Mouse (Mus musculus) heart, postnatal 14 days (tissue): Measurements from ENCODE around the gene F930015N05Rik. TPM values are rescaled to one million over a fixed set of nuclear protein-coding genes. Genes with fewer than 3 reads are reported as not detected.

ENCODE experiments used
- DNase-seq, 2 experiments: peaks; one replicate each; pipeline ENCODE4 v3.0.0; 2021 to 2022
- intact Hi-C: fragments of 180-260 bp; cut with DNase I; formaldehyde crosslinking; loops from one replicate; pipeline ENCODE4 v1.15.1; 2025
- long read RNA-seq, 2 experiments: library from polyadenylated mRNA; stranded (forward); transcript quantifications; one replicate each; pipeline ENCODE4 v2.0.0; 2021
- total RNA-seq, 2 experiments: library from RNA; stranded (reverse); gene quantifications; 2 replicates each; pipeline ENCODE4 v1.2.3; 2021

The F930015N05Rik gene
- under 1 TPM; 0.15 to 0.36 TPM for total RNA-seq
- long read RNA-seq, experiment 1, result 0 reads
- long read RNA-seq, experiment 2, result 0 reads

DNA sequence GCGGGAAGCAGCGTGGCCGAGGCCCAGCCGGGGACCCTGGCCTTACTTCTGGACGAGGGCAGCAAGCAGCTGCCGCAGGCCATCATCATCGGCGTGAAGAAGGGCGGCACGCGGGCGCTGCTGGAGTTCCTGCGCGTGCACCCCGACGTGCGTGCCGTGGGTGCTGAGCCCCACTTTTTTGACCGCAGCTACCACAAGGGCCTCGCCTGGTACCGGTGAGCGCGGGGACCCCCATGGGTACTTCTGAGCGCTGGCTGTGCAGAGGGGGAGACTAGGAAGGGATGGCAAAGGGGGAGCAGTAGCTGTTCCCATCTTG lies at the start of gene F930015N05Rik:
Gene F930015N05Rik (minus strand): TSS at position 242 of the 316 bp plus-strand sequence.
- intact Hi-C loops, result no loop called here
- DNase-seq, result no peak

DNA sequence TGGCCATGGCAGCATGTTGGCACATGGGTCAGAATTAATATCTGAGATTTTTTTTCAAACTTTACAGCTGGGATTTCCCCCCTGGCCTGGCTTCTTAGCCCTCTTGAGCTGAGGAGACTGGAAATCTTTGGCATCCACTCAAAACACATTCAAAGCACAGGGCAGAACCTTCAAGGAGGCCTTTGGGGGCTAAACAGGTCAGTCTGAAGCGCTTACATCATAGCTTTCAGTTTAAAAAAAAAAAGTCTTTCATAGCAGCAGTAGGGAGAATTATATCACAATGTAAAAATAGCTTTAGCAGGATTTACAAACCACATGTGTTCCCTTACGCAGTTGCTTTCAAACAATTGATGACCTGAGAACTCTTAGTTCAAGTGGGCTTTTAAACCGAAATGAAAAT lies 45.0 kb upstream of the F930015N05Rik start:
- DNase-seq, result no peak
- intact Hi-C loops, result no loop called here

DNA sequence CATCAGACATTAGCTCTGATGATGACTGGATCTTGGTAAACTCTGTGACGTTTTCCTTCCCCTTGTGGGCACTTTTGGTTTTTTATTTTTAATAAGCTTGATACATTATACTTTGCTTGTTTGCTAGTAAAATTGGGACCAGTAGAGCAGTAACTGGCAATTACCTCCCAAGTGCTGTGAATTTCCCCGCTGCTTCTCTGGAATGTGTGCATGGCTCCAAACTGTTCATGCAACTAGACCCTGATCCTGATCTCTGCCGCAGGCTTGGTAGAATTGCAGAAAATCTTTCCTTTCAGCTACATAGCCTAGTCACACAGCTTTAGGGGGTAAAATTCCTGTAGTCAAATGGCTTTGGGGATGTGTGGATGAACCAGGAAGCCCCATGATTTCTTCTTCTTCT lies 37.2 kb upstream of the F930015N05Rik start:
- no peak for DNase-seq
- intact Hi-C loops, result no loop called here

DNA sequence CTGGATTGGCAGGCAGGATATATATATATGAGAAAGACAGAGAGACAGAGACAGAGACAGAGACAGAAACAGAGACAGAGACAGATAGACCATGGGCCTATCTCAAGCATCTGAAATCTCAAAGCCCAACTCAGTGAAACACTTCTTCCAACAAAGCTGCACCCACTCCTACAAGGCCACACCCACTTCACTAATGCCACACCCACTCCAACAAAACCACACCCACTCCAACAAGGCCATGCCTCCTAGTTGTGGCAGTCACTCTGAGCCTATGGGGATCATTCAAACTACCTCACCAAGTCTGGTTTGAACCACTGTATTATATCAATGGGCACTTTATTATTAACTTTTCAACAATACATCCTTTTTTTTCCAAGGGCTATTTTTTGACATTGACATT lies 34.2 kb upstream of the F930015N05Rik start:
- intact Hi-C loops, result no loop called here
- no peak for DNase-seq

DNA sequence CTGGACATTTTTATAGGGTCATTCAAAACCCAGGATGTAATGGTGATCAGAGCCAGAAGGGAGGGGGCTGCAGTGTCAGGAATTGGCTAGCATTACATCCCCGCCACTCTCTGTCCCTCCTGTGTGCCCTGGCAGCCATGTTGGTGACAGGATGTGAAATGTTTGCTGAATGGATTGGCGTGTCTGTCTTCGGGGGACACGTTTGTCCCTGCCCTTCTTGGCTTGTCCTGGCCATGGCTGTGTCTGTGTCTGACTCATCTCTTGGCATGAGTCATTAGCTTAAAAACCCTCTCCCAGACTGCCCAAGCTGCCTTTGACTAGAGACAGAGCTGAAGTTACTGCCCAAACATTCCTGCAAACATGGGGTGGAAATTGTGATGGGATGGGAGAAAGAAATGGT lies 32.3 kb upstream of the F930015N05Rik start:
- peak; percentile 3 to 5 for DNase-seq
- intact Hi-C loops, result no loop called here

DNA sequence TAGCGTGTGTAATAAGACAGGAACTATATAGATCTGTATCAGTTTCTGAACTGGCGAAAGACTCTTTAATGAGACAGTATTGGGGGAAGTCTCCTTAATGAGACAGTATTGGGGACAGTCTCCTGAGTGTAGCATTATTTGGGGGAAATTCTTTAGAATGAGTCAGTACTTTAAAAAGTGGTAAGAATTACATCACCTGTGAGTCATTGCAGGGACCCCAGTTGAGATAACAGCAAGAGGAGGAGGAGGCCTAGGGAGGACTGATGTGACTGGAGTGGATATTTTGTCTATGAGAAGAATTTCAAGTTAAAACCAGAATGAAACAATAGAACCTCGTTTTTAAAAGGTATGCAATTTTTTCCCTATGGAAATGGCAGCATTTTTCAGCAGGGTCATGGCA lies 25.3 kb upstream of the F930015N05Rik start:
- intact Hi-C loops, result no loop called here
- no peak for DNase-seq

DNA sequence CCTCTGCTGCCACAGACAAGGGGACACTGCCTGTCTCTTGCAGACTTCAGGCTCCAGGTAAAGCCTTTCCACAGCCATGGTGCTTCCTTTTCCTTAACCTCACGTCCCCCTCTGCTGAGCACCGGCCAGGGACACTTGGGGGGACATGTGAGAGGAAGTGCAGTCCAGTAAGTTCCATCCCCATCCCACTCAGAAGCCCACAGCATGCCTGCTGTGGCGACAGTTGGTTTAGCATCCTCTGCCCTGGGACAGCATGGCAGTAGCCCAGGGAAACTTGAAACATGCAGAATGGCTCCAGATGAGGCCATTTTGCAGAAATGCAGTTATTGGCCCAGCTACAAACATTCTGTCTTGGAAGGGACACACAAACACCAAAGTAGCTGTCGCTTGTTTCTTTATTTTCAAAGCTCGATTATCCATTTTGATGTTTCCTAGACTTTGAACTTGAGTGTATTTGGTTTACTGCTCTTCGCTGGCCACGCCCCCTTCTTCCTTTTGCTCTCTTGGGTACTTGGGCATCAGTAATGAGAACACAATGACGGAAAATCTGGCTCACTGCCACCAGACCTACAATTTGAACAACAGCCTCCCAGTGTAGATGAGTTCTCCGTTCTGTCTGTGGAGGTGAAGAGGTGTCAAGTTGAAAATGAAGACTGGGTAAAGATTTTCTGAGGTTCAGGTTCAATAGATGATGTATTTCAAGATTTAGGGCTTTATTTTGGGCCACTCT lies 12.3 kb upstream of the F930015N05Rik start:
- intact Hi-C loops, result loop anchor here (10.0 kb wide), 1 partner anchor 266 kb away; no protein-coding TSS in a partner anchor
- no peak for DNase-seq

DNA sequence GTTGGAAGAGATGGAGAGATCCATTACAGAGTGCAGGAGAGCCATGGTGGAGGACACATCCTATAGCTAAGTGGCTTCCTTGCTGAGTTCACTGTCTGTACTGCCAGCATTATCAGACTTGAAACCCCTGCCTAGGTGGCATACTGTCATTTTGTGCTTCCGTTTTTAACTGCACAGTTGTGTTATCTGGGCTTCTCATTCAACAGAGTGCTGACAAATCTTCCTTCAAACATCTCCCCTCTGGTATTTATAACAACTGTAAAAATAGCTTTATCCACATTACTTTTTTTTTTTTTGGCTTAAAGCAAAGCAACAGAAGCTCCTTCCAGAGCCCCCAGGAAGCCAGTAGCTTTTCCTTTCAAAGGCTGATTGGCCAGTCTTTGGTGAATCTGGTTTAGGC lies 8.8 kb upstream of the F930015N05Rik start:
- DNase-seq, result no peak
- intact Hi-C loops, result loop anchor here (10.0 kb wide), 1 partner anchor 270 kb away; no protein-coding TSS in a partner anchor

DNA sequence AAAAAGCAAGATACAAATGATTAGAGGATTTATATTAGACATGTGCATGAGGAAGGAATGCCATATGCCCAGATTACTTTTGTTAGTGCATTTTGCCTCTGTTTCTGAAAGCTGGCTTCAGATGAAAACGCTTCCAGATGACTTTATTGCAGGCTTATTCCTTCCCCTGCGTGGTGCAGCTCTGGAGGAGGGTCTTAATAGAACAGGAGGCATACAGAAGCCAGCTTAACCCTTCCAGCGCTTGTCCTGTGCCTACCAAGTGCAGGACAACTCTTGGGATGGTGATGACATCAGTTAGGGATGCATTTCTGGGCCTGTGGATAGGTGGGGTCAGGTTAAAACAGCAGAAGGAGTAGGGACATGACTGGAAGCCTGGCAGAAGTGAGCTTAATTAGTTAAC lies 6.2 kb upstream of the F930015N05Rik start:
- intact Hi-C loops, result loop anchor here (2.0 to 10.0 kb wide), 4 partner anchors 272 to 1040 kb away; no protein-coding TSS in a partner anchor
- no peak for DNase-seq

DNA sequence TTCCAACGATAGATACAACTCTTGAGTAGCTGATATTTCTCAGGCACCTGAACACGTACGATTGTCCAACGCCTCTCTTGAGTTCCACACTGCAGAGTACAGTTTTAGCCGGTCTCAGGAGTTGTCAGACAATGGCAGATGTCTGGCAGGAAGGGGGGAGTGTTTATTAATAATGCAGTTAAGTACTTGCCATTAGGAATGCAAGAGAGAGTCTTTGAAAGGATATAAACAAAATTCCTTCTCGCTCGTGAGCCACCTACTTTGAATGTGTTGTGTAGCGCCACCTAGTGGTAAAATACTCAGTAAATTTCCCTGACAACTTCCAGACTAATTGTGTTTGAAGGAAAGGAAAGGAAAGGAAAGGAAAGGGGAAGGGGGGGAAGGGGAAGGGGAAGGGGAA lies 5.7 kb upstream of the F930015N05Rik start:
- intact Hi-C loops, result loop anchor here (2.0 to 10.0 kb wide), 4 partner anchors 273 to 1040 kb away; no protein-coding TSS in a partner anchor
- peak in 1 of 2 experiments; percentile 48 for DNase-seq

DNA sequence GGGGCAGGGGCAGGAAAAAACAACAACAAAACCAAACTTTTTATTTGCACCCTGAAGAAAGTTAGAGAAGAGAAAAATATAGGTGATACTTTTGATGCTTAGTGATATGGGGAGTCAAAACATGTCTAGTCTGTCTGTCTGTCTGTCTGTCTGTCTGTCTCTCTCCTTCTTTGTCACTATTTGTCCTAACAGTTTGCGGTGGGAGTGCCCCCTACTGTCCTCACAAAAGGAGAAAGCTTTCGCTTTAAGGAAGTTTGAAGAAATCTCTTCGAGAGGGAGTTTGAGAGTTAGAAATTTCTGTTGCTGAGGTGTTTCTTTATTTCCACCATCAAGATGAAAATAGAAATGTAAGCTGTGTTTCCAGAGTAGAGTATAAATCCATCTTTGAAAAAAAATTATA lies 2.5 kb upstream of the F930015N05Rik start:
- intact Hi-C loops, result no loop called here
- no peak for DNase-seq

DNA sequence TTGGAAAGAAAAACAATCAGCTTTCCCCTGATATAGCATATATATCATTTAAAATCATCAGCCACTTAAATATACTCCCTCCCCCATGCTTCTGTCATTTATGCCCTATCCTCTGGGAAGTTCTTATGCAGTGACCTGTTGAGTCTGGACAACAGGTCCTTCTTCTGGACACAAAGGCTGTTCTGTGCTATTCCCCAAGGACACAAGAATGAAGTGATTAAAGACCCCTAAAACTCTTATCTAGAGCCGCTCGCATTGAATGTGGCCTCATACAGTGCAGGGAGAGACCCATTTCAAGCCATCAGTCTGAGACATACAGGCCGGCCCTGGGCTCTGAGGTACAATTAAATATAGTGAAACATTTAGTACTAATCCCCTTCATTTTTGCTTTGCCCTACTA lies 1.3 kb upstream of the F930015N05Rik start:
- intact Hi-C loops, result no loop called here
- DNase-seq, result no peak

DNA sequence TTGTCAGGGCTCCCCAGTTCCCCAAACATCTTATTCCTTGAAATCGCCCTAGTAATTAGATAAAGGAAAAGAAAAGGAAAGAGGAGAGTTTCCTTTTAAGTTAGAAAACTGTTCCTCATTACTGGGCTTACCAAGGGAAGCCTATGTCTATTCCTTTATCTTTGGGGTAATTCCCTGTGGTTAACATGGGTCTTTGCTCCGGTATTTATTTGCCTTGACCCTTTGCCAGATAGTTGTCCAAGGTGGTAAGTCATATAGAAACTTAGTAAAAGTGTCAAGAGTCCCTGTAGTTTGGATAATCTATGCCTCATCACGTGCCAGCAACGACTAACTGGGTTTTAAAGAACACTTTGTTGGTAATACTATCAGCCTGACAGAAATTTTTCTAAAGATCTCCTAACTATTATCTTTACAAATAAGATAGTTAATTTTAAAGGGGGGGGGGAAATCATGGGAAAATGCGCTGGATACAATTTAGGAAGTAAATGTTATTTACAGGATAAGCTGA lies 392 bp upstream of the F930015N05Rik start:
- intact Hi-C loops, result no loop called here
- DNase-seq, result no peak

DNA sequence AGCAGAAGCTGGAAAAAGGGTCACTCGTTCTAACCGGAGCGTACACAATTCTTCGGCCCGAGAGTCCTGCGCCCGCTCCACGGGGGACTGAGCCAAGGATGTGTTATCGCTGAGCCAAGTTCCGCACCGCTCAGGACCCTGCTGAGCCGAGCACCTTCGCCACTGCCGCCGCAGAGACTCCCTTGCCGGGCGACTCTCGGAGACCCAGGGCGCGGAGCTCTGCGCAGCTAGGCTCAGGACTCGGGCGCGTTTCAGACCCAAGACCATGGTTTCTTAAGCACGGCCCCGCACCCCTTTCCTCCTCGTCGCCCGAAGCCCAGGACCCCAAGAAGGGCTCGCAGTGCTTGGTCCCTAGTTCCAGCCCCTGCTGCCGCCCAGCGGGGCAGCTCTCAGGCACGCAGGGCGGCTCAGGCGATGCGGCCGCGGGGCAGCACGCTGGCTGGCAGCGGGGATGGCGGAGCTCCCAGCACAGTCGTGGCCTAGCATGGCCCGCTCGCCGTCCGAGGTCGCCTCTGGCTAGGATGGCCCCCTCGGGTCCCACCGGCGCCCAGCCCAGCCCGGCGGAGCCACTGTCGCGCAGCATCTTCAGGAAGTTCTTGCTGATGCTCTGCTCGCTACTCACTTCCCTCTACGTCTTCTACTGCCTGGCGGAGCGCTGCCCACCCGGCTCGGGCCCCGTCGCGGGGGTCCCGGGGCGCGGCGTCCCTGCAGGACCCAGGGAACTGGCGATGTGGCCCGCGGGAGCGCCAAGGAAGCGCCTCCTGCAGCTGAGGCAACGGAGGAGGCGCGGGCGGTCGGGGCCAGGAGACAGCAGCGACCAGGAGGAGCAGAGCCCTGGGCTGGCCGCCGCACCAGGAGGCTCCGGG lies 674 bp downstream of the F930015N05Rik start:
- peak; percentile 36 to 52 for DNase-seq
- intact Hi-C loops, result no loop called here

DNA sequence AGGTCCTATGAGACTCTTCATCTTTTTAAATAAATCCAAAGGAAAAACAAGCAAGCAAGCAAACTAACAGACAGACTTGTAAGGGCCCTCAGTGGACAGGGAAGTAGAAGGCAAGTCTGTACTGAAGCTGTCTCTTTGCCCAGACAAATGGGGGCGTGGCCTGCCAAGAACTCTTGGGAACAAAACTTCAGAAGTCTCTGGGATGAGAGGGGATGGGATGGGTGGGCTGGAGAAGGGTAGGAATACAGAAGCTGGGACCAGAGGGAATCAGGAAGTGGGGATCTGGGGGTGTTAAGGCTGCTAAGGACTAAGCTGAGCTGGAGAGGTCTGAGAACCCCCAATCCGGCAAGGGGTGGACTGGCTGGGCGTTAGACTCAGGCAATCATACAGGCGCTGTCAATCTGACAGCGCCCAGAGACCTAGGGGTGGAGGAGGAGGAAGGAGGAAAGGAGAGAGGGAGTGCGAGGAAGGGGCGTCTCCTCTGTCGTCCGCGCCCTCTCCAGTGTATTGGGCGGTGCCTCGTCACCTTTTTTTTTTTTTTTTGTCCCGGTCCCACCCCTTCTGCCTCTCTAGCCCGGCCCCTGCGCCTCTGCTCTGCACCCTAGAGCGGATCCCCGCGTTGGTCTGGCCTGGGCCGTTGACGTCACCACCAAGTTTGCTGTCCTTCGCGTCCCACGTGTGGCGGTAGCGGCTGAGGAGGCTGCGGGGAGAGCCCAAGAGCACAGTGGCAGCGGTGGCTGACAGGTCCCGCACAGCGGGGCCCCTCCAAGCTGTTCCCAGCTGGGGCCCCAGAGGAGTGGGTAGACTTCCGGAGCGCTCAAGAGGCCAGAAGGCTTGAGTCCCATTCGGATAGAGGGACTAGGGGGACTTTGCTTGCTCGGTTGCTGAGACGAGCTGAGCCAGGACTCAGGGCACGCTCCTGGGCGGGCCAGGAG lies 1.6 kb downstream of the F930015N05Rik start, which contains the start of gene Hs3st3a1:
Gene Hs3st3a1 (plus strand): TSS at position 722 of the 935 bp plus-strand sequence.
- peak; percentile 60 to 65 for DNase-seq
- intact Hi-C loops, result no loop called here

DNA sequence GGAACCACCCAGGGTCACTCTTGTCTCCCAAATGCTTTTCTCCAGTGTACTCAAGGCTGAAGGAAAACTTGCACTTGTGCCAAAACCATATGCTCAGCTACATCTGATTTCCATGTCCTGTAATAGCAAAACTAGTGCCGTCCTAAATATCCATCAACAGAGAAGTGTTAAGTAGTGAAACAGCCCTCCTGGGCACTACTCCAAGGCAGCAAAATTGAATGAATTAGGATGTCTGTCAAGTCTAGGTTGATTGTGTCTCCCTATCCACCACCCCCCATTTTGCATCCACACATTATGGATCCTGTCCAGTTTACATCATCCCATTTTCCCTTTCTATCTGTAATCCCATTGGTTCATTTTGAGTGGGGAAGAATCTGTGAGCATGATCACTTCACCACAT lies 17.5 kb downstream of the F930015N05Rik start:
- no peak for DNase-seq
- intact Hi-C loops, result no loop called here

DNA sequence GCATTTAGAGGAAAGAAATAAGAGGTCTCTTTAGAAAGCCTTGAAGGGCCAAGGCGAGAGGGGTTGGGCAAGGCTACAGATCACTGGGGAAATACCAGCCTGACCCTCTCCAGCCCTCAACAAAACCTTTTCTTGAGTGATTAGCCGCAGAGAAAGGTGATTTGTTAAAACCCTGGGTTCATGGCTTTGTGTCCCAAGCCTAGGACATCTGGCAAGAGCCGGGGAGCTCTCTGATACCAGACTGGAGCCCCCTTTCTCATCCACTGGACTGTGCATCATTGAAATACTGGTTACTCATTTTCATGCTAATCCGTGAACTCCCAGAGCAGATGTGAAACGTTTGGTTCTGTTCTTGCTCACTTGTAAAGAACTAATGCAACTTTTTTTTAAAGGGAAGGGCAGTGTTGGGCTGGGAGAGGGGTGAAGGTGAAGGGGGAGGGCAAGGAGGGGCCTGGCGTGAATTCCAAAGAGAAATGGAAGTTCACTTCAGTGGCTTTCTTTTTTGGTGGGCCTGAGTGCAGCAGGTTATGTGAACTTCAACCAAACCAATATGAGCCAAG lies 35.8 kb downstream of the F930015N05Rik start:
- intact Hi-C loops, result no loop called here
- no peak for DNase-seq

DNA sequence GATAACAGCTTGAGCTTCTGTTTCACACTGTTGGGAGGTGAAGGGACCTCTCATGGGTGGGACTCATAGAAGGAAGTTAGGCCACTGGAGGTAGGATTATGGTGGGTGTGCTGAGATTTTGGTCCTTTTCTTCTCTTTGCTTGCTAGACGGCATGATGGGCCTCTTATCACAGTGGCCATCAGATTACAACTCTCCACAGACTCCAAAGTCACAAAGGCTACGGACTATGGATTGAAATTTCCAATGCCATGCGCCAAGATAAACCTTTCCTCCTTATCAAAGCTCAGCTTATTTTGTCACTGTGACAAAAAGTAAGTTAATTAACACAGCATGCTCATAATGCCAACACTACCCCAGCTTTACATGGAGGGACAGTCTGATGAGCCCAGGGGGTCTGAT lies 38.8 kb downstream of the F930015N05Rik start:
- intact Hi-C loops, result no loop called here
- no peak for DNase-seq

DNA sequence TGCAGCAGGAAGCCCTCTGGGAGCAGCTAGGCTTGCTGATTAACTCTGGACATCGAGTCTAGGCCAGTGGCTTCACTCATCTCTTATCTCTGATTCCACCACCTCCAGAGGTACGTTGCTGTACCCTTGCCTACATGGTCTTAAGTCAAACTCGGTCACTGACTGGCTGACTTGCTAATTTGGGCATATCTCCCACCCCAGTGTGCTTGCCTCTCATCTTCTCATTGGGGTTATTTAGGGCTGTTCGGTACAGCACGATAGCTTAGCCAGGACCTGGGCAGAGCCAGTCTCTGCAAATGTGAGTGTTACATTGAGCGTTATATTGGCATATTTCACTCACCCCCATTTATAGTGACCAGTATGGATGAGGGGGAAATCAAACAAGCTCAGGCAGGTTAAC lies 39.5 kb downstream of the F930015N05Rik start:
- intact Hi-C loops, result no loop called here
- DNase-seq, result no peak
